Mouse (Mus musculus) liver, embryonic 11.5 days (tissue): Measurements from ENCODE around the gene Ptpn5. TPM values are rescaled to one million over a fixed set of nuclear protein-coding genes. Genes with fewer than 3 reads are reported as not detected.
A peak's percentile ranks its signal among the peaks of the same experiment; 100 is the strongest.

Experiments used
- ATAC-seq: fragments of 200-750 bp; cut with Nextera tagmentation; replicated peaks from 2 replicates; pipeline ENCODE4 v1.8.0; 2017; ENCODE audit warnings: moderate number of reproducible peaks, mild to moderate bottlenecking, moderate TSS enrichment, moderate library complexity; ENCODE audit not compliant: low FRiP score
- DNase-seq: peaks from one replicate; pipeline ENCODE4 v3.0.0-alpha.2; 2017; ENCODE audit warnings: low spot score
- H3K27ac ChIP-seq: fragments of 300-500 bp; sonication (generic); 2 replicates; pipeline ENCODE4 v1.5.1; 2014; ENCODE audit warnings: mild to moderate bottlenecking, low read depth, low read length, control low read depth
- H3K27me3 ChIP-seq: fragments of 300-500 bp; sonication (generic); replicated peaks from 2 replicates; pipeline ENCODE4 v1.6.1; 2014; ENCODE audit warnings: low read length, mixed read lengths; ENCODE audit not compliant: control insufficient read depth, insufficient read depth
- H3K36me3 ChIP-seq: fragments of 300-500 bp; sonication (generic); 2 replicates; pipeline ENCODE4 v1.6.1; 2014; ENCODE audit warnings: mild to moderate bottlenecking, low read length, moderate library complexity, mixed read lengths; ENCODE audit not compliant: control insufficient read depth, insufficient read depth
- H3K4me1 ChIP-seq: fragments of 300-500 bp; sonication (generic); replicated peaks from 2 replicates; pipeline ENCODE4 v1.6.1; 2014; ENCODE audit warnings: low read length, mixed read lengths; ENCODE audit not compliant: control insufficient read depth, insufficient read depth
- H3K4me2 ChIP-seq: fragments of 300-500 bp; sonication (generic); 2 replicates; pipeline ENCODE4 v1.6.1; 2014; ENCODE audit warnings: mild to moderate bottlenecking, control low read depth, moderate library complexity
- H3K4me3 ChIP-seq: fragments of 300-500 bp; sonication (generic); 2 replicates; pipeline ENCODE4 v1.5.1; 2014; ENCODE audit warnings: low read depth, low read length, control low read depth
- H3K9ac ChIP-seq: fragments of 300-500 bp; sonication (generic); 2 replicates; pipeline ENCODE4 v1.6.1; 2014; ENCODE audit warnings: low read depth, low read length, control low read depth
- H3K9me3 ChIP-seq: fragments of 300-500 bp; sonication (generic); 2 replicates; pipeline ENCODE4 v1.6.1; 2016; ENCODE audit warnings: low read length, inconsistent platforms, mixed read lengths; ENCODE audit not compliant: control insufficient read depth
- WGBS: fragments of 180-500 bp; shearing (Covaris S2); extraction: QIAGEN DNeasy Blood & Tissue Kit; methylation state at CpG from one replicate; pipeline ENCODE4 v1.1.7; 2014; 5-methylcytosine and 5-hydroxymethylcytosine counted together
- polyA plus RNA-seq: library from polyadenylated mRNA; unstranded; fragments of >200 nt; fragmentation: Nextera tagmentation; extraction: Ambion mirVana; gene quantifications from 2 replicates; pipeline ENCODE4 v1.2.1, GENCODE M21; 2014

Ptpn5 gene
- 0.10 and 0.55 TPM in 2 replicates for polyA plus RNA-seq

- H3K27ac ChIP-seq: no peak within 1 kb of the TSS
- H3K9ac ChIP-seq: no peak within 1 kb of the TSS
- peak within 1 kb of the TSS; percentile 77 for H3K4me2 ChIP-seq
- DNase-seq (no peak), ATAC-seq (no peak)
- H3K4me3 ChIP-seq: peak within 1 kb of the TSS; percentile 54
- no peaks in the 10 kb centered on the region for H3K36me3 ChIP-seq
- H3K9me3 ChIP-seq: no peaks in the 10 kb centered on the region
- WGBS: 13% methylated on average over 13 of the region's 13 CpGs
- H3K27me3 ChIP-seq: peaks cover 55% of the 10 kb centered on the region
- no peaks in the 10 kb centered on the region for H3K4me1 ChIP-seq
These were observed at the start of gene Ptpn5 for GRCm38 (mm10) chr7:47133331-47133730. Gene Ptpn5 (minus strand): TSS chr7:47133684.

GRCm38 (mm10) chr7:47170814-47171213, 37.3 kb upstream of the Ptpn5 start:
- Histone ChIP-seq H3K4me3 (no peak overlapping the region), H3K36me3 (no peaks in the 10 kb centered on the region), H3K9me3 (no peaks in the 10 kb centered on the region), H3K27me3 (no peaks in the 10 kb centered on the region), H3K4me1 (no peaks in the 10 kb centered on the region), H3K4me2 (no peak overlapping the region), H3K9ac (no peak overlapping the region), H3K27ac (no peak overlapping the region)
- WGBS: 57% methylated on average over 5 of the region's 5 CpGs
- no peak for ATAC-seq
- no peak for DNase-seq

- no peak overlapping the region for H3K9ac ChIP-seq
- no peak overlapping the region for H3K4me3 ChIP-seq
- DNase-seq (no peak), ATAC-seq (no peak)
- H3K4me1 ChIP-seq: no peaks in the 10 kb centered on the region
- H3K36me3 ChIP-seq: no peaks in the 10 kb centered on the region
- no peak overlapping the region for H3K4me2 ChIP-seq
- WGBS: 78% methylated on average over 4 of the region's 4 CpGs
- no peaks in the 10 kb centered on the region for H3K9me3 ChIP-seq
- no peak overlapping the region for H3K27ac ChIP-seq
- no peaks in the 10 kb centered on the region for H3K27me3 ChIP-seq
These were observed 31.5 kb upstream of the Ptpn5 start for GRCm38 (mm10) chr7:47165028-47165427.

DNA sequence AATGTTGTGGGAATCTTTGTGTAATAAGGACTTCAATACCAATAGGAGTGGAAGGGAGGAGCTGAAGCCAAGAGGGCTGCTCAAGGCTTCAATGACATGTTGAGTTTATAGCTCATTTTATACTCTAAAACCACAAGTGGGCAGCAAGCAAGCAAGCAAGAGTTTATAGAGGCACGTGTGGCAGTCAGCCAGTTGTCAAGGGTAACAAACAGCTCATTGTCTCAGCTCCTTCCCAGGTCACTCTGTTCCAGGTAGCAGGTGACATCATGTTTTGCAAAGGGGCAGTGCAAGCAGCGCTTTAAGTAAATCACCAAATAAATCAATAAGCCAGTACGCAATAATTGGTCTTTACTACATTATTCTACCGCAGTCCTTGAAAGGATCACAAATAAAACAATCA, 29.7 kb upstream of the Ptpn5 start:
- H3K9me3 ChIP-seq: no peaks in the 10 kb centered on the region
- WGBS: 78% methylated on average over 4 of the region's 4 CpGs

GRCm38 (mm10) chr7:47158451-47158850, 25.0 kb upstream of the Ptpn5 start:
- no peaks in the 10 kb centered on the region for H3K9me3 ChIP-seq
- no peaks in the 10 kb centered on the region for H3K36me3 ChIP-seq
- H3K4me3 ChIP-seq: no peak overlapping the region
- H3K27me3 ChIP-seq: no peaks in the 10 kb centered on the region
- H3K27ac ChIP-seq: no peak overlapping the region
- DNase-seq: no peak
- no peak for ATAC-seq
- H3K9ac ChIP-seq: no peak overlapping the region
- no peaks in the 10 kb centered on the region for H3K4me1 ChIP-seq
- WGBS: 57% methylated on average over 2 of the region's 2 CpGs
- H3K4me2 ChIP-seq: no peak overlapping the region

More for the DNA sequence above, 29.7 kb upstream of the Ptpn5 start:
- Histone ChIP-seq H3K9ac (no peak overlapping the region), H3K4me3 (no peak overlapping the region), H3K27me3 (no peaks in the 10 kb centered on the region), H3K4me1 (no peaks in the 10 kb centered on the region), H3K4me2 (no peak overlapping the region), H3K36me3 (no peaks in the 10 kb centered on the region), H3K27ac (no peak overlapping the region)
- no peak for DNase-seq
- ATAC-seq: no peak

DNA sequence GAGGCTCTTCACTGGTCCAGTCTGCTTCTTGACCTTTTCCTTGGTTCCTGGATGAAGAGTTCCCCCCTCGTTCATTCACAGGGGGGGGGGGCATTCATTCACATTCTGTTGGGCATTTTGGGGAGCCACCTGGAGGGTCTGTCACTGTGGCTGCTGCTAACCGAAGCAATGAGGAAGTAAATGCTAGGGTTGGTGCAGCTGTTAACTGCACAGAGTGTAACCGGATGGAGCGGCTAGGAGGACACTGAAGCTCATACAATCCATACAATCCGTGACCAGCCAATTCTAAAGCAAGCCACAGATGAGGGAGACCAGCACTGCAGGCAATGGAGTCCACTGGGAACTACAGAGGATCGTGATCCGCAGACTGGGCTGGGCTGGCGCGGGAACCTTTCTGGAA, 24.3 kb upstream of the Ptpn5 start:
- H3K9ac ChIP-seq: no peak overlapping the region
- no peak for DNase-seq
- no peaks in the 10 kb centered on the region for H3K36me3 ChIP-seq
- no peaks in the 10 kb centered on the region for H3K4me1 ChIP-seq
- ATAC-seq: no peak
- WGBS: 68% methylated on average over 9 of the region's 9 CpGs
- H3K27me3 ChIP-seq: no peaks in the 10 kb centered on the region
- H3K4me3 ChIP-seq: no peak overlapping the region
- no peaks in the 10 kb centered on the region for H3K9me3 ChIP-seq
- H3K27ac ChIP-seq: no peak overlapping the region
- no peak overlapping the region for H3K4me2 ChIP-seq

DNA sequence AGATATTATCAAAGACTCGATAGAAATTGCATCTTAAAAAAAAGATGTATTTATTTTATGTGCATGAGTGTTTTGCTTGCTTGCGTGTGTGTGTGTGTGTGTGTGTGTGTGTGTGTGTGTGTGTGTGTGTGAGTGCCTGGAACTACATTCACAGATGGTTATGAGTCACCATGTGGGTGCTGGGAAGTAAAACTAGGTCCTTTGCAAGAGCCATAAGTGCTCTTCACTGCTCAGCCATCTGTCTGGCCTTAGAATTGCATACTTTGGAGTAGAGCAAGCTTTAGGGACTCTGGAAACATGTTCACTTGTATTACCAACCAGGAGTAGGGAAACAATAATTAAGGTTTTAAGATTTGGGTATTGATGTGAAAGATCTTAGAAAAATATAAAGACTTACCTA, 22.4 kb upstream of the Ptpn5 start:
- 72% methylated on average over 2 of the region's 2 CpGs for WGBS

GRCm38 (mm10) chr7:47155396-47155795, 21.9 kb upstream of the Ptpn5 start:
- H3K4me2 ChIP-seq: no peak overlapping the region
- no peaks in the 10 kb centered on the region for H3K36me3 ChIP-seq
- no peaks in the 10 kb centered on the region for H3K27me3 ChIP-seq
- no peak overlapping the region for H3K4me3 ChIP-seq
- no peak for ATAC-seq
- no peak overlapping the region for H3K9ac ChIP-seq
- DNase-seq: no peak
- no peaks in the 10 kb centered on the region for H3K4me1 ChIP-seq
- WGBS: 87% methylated on average over 4 of the region's 4 CpGs
- H3K27ac ChIP-seq: no peak overlapping the region
- H3K9me3 ChIP-seq: no peaks in the 10 kb centered on the region

More for the DNA sequence above, 22.4 kb upstream of the Ptpn5 start:
- no peaks in the 10 kb centered on the region for H3K27me3 ChIP-seq
- H3K9me3 ChIP-seq: no peaks in the 10 kb centered on the region
- H3K9ac ChIP-seq: no peak overlapping the region
- H3K36me3 ChIP-seq: no peaks in the 10 kb centered on the region
- no peak overlapping the region for H3K4me2 ChIP-seq
- H3K4me1 ChIP-seq: no peaks in the 10 kb centered on the region
- no peak overlapping the region for H3K4me3 ChIP-seq
- no peak overlapping the region for H3K27ac ChIP-seq
- DNase-seq (no peak), ATAC-seq (no peak)

DNA sequence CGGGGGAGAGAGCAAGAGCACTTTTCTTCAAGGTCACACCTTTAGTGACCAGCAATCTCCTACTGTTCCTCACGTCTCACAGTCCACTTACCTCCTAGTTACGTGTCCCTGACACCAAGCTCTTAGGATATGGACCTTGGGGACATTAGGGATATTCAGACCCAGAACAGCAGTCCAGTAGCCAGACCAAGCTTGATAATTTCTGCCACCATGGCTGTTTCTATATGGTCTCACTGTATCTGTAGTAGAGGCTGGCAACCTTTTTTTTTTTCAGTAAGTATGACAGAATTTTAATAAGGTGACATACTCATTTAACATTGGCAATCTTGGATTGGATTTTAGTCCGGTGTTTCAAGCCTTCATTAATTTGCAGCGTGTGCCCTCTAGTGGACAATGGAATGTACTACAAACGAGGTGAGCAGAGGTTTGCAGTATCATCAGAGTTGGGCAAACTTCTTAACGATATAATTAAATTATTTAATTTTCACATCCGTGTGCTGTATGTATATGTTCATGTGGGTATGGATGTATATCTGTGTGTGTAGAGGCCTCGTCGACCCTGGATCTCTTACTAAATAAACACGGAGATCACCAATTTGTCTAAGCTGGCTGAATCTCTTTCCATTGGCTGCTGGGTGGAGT, 17.1 kb upstream of the Ptpn5 start:
- 15% methylated on average over 11 of the region's 11 CpGs for WGBS

More for the DNA sequence above, 17.1 kb upstream of the Ptpn5 start:
- no peaks in the 10 kb centered on the region for H3K4me1 ChIP-seq
- DNase-seq (no peak), ATAC-seq (0 out of 2 replicates have a peak, but pooled peaks have one; percentile 31)
- no peak overlapping the region for H3K4me2 ChIP-seq
- H3K9me3 ChIP-seq: no peaks in the 10 kb centered on the region
- no peaks in the 10 kb centered on the region for H3K36me3 ChIP-seq
- H3K27ac ChIP-seq: no peak overlapping the region
- no peaks in the 10 kb centered on the region for H3K27me3 ChIP-seq
- H3K4me3 ChIP-seq: no peak overlapping the region
- H3K9ac ChIP-seq: no peak overlapping the region
